11 mouse cellular contexts compared by ENCODE assay signal in genomic region chr5:5265401-5265841, GRCm38 (mm10).
DNase-seq lines count a peak whose midpoint lies in the region; ATAC-seq and TF ChIP-seq lines count a peak whose summit lies in the region.
"Had no signal": no experiment of that assay in that cellular context is flagged by ENCODE, and none has a peak within 500 bp of the region (broad histone marks: within the 10 kb centered on the region; RNA-seq: fewer than 3 reads in every experiment).

No protein-coding gene starts in this region.

- no peak for ATAC-seq in heart, embryonic 12.5 days (ENCODE audit: insufficient number of reproducible peaks, low FRiP score)
- ATAC-seq in hindbrain, embryonic 12.5 days (ENCODE audit: low FRiP score): no peak
- 0 out of 2 replicates have a peak, but pooled peaks have one; percentile 22 for ATAC-seq in midbrain, embryonic 14.5 days (ENCODE audit: low FRiP score, low TSS enrichment)

- H3K9ac ChIP-seq in heart, embryonic 12.5 days: no peak overlapping the region
- 0 out of 2 replicates have a peak overlapping the region, but pooled peaks have one; percentile 38 for H3K9ac ChIP-seq in hindbrain, embryonic 12.5 days
- peak overlapping the region; percentile 36 for H3K9ac ChIP-seq in midbrain, embryonic 14.5 days (replicated peaks; ENCODE audit: low read length)

- no peaks in the 10 kb centered on the region for H3K9me3 ChIP-seq in heart, embryonic 12.5 days (replicated peaks)
- H3K9me3 ChIP-seq in hindbrain, embryonic 12.5 days (replicated peaks): no peaks in the 10 kb centered on the region
- no peaks in the 10 kb centered on the region for H3K9me3 ChIP-seq in midbrain, embryonic 14.5 days (ENCODE audit: control insufficient read depth, low read length)
- H3K9me3 ChIP-seq: G1E had no signal

- H3K27ac ChIP-seq in heart, embryonic 12.5 days (ENCODE audit: poor library complexity, severe bottlenecking): no peak overlapping the region
- peak overlapping the region; percentile 81 for H3K27ac ChIP-seq in hindbrain, embryonic 12.5 days
- peak overlapping the region; percentile 85 for H3K27ac ChIP-seq in midbrain, embryonic 14.5 days (replicated peaks; ENCODE audit: low read depth, low read length)

- no peaks in the 10 kb centered on the region for H3K27me3 ChIP-seq in heart, embryonic 12.5 days (replicated peaks)
- no peaks in the 10 kb centered on the region for H3K27me3 ChIP-seq in hindbrain, embryonic 12.5 days
- H3K27me3 ChIP-seq in midbrain, embryonic 14.5 days (ENCODE audit: control insufficient read depth, insufficient read depth, low read length): no peaks in the 10 kb centered on the region

- DNase-seq in heart, postnatal 10 days: no peak
- peak; percentile 81 for DNase-seq in brain, adult 2 months (ENCODE audit: low read depth, low spot score)
- peak; percentile 68 for DNase-seq in midbrain, embryonic 14.5 days
- no peak for DNase-seq in ovary, adult 18-20 months (ENCODE audit: low spot score)
- DNase-seq in spleen, postnatal 10 days (ENCODE audit: low spot score in 2 of 2): no peak
- DNase-seq in lung, adult 2 months: no peak
- DNase-seq: gastrocnemius, postnatal 14 days; thymus, postnatal 4 days had no signal

- TF ChIP-seq POLR2A in lung, adult 2 months (IDR thresholded peaks at IDR 0.05; ENCODE audit: borderline replicate concordance, extremely low read depth, low read depth, low read length): no peak

- peaks cover 35% of the 10 kb centered on the region for H3K4me1 ChIP-seq in heart, embryonic 12.5 days (replicated peaks)
- peaks cover 25% of the 10 kb centered on the region for H3K4me1 ChIP-seq in hindbrain, embryonic 12.5 days
- H3K4me1 ChIP-seq in midbrain, embryonic 14.5 days (ENCODE audit: control insufficient read depth, insufficient read depth, low read length): peaks cover 16% of the 10 kb centered on the region
- peaks cover 19% of the 10 kb centered on the region for H3K4me1 ChIP-seq in lung, adult 2 months (ENCODE audit: control insufficient read depth, insufficient read depth, low read length)

- peak overlapping the region; percentile 52 for H3K4me2 ChIP-seq in heart, embryonic 12.5 days
- H3K4me2 ChIP-seq in hindbrain, embryonic 12.5 days (replicated peaks): peak overlapping the region; percentile 45
- peak overlapping the region; percentile 50 for H3K4me2 ChIP-seq in midbrain, embryonic 14.5 days (ENCODE audit: low read length)

- 24% methylated on average over 8 of the region's 8 CpGs for WGBS in heart, embryonic 12.5 days
- WGBS in hindbrain, embryonic 12.5 days: 19% methylated on average over 8 of the region's 8 CpGs
- 7% methylated on average over 8 of the region's 8 CpGs for WGBS in midbrain, embryonic 14.5 days
- WGBS in lung, adult 2 months: 41% methylated on average over 8 of the region's 8 CpGs

- H3K4me3 ChIP-seq in heart, embryonic 12.5 days: no peak overlapping the region
- H3K4me3 ChIP-seq in hindbrain, embryonic 12.5 days: peak overlapping the region; percentile 22
- H3K4me3 ChIP-seq in midbrain, embryonic 14.5 days (replicated peaks; ENCODE audit: low read depth, low read length): peak overlapping the region; percentile 31
- no peak overlapping the region for H3K4me3 ChIP-seq in lung, adult 2 months (replicated peaks; ENCODE audit: extremely low read depth, low read depth, low read length)

- no peaks in the 10 kb centered on the region for H3K36me3 ChIP-seq in heart, embryonic 12.5 days
- H3K36me3 ChIP-seq in hindbrain, embryonic 12.5 days: no peaks in the 10 kb centered on the region
- no peaks in the 10 kb centered on the region for H3K36me3 ChIP-seq in midbrain, embryonic 14.5 days (ENCODE audit: control insufficient read depth, insufficient read depth, low read length)
- H3K36me3 ChIP-seq: G1E had no signal

- no peak for TF ChIP-seq CTCF in lung, adult 2 months (IDR thresholded peaks at IDR 0.05; ENCODE audit: insufficient read depth, low read length)

- intact Hi-C loops in heart, postnatal 10 days (cut with DNase I): loop anchor here (5.0 kb wide), 1 partner anchor 217 kb away; no protein-coding TSS in a partner anchor

Comparison
In these comparisons a context has a peak if more than half of its experiments do, and no peak if none do; other contexts are left out.
1. H3K4me3 ChIP-seq: peak in hindbrain, embryonic 12.5 days (single experiment) and midbrain, embryonic 14.5 days (single experiment); none in heart, embryonic 12.5 days (single experiment) and lung, adult 2 months (single experiment).
2. DNase-seq: peak in brain, adult 2 months (single experiment) and midbrain, embryonic 14.5 days (single experiment); none in heart, postnatal 10 days (0 of 2), ovary, adult 18-20 months (single experiment), spleen, postnatal 10 days (0 of 2) and lung, adult 2 months (single experiment).
3. Peak in every context shown above with its lines, with median percentiles within 50 percentile points of each other: H3K4me2 ChIP-seq.